Mouse (Mus musculus): Measurements from ENCODE around the gene Uchl4.

- TF ChIP-seq CTCF (IDR thresholded peaks at IDR 0.05; ENCODE audit: control insufficient read depth, insufficient read depth, insufficient replicate concordance, low read depth, low read length) (no peak), POLR2A (IDR thresholded peaks at IDR 0.05; ENCODE audit: control insufficient read depth, low read depth, low read length) (no peak)
Measured at GRCm38 (mm10) chr9:64267231-64267630, 32.2 kb downstream of the Uchl4 start.
